In genomic region chr6:59426534-59426885, GRCm38 (mm10) we compare ENCODE assay signal across 8 mouse cellular contexts. TPM values are rescaled to one million over a fixed set of nuclear protein-coding genes. Genes with fewer than 3 reads are reported as not detected.
DNase-seq lines count a peak whose midpoint lies in the region; ATAC-seq and TF ChIP-seq lines count a peak whose summit lies in the region.

No protein-coding gene starts in this region.

- H3K4me1 ChIP-seq in testis, adult 2 months (ENCODE audit: control insufficient read depth, insufficient read depth, low read length): peaks cover 7% of the 10 kb centered on the region
- peaks cover 5% of the 10 kb centered on the region; the same call in 1 of the 2 replicates for H3K4me1 ChIP-seq in liver, embryonic 13.5 days (replicated peaks)
- no peaks in the 10 kb centered on the region for H3K4me1 ChIP-seq in stomach, embryonic 16.5 days (ENCODE audit: control insufficient read depth, insufficient read depth, low read length)

- no peaks in the 10 kb centered on the region for H3K27me3 ChIP-seq in testis, adult 2 months (ENCODE audit: control insufficient read depth, insufficient read depth, low read length)
- no peaks in the 10 kb centered on the region for H3K27me3 ChIP-seq in liver, embryonic 13.5 days
- H3K27me3 ChIP-seq in stomach, embryonic 16.5 days (ENCODE audit: control insufficient read depth, insufficient read depth, low read length): no peaks in the 10 kb centered on the region

- peak overlapping the region; percentile 71; the same call in 1 of the 2 replicates for H3K27ac ChIP-seq in gastrocnemius, adult 2 months
- H3K27ac ChIP-seq in testis, adult 2 months (ENCODE audit: control insufficient read depth, insufficient read depth, low read depth, low read length): no peak overlapping the region
- no peak overlapping the region for H3K27ac ChIP-seq in liver, embryonic 13.5 days
- peak overlapping the region; percentile 16 for H3K27ac ChIP-seq in stomach, embryonic 16.5 days (ENCODE audit: low read length)

- no peak for TF ChIP-seq CTCF in gastrocnemius, adult 2 months (IDR thresholded peaks at IDR 0.05)
- no peak for TF ChIP-seq CTCF in testis, adult 2 months (IDR thresholded peaks at IDR 0.05; ENCODE audit: control insufficient read depth, insufficient read depth, insufficient replicate concordance, low read depth, low read length)

- ATAC-seq in liver, embryonic 13.5 days (ENCODE audit: low read depth): no peak; the same call in 1 of the 2 replicates
- ATAC-seq in stomach, embryonic 16.5 days (ENCODE audit: insufficient read depth, low FRiP score): no peak

- TF ChIP-seq POLR2A in testis, adult 2 months (IDR thresholded peaks at IDR 0.05; ENCODE audit: control insufficient read depth, low read depth, low read length): no peak

- H3K9me3 ChIP-seq in liver, embryonic 13.5 days (replicated peaks): no peaks in the 10 kb centered on the region
- no peaks in the 10 kb centered on the region for H3K9me3 ChIP-seq in stomach, embryonic 16.5 days (replicated peaks; ENCODE audit: control insufficient read depth, low read length)

- 34% methylated on average over 3 of the region's 3 CpGs for WGBS in liver, embryonic 13.5 days (ENCODE audit: insufficient replicate concordance)
- 45% methylated on average over 3 of the region's 3 CpGs for WGBS in stomach, embryonic 16.5 days

- H3K9ac ChIP-seq in liver, embryonic 13.5 days: no peak overlapping the region
- peak overlapping the region; percentile 78 for H3K9ac ChIP-seq in stomach, embryonic 16.5 days (ENCODE audit: low read length)

- peak overlapping the region; percentile 74 for H3K4me3 ChIP-seq in gastrocnemius, adult 2 months
- peak overlapping the region; percentile 62 for H3K4me3 ChIP-seq in testis, adult 2 months (ENCODE audit: control insufficient read depth, low read depth, low read length)
- H3K4me3 ChIP-seq in liver, embryonic 13.5 days (replicated peaks): peak overlapping the region; percentile 45
- H3K4me3 ChIP-seq in stomach, embryonic 16.5 days (replicated peaks; ENCODE audit: low read length): peak overlapping the region; percentile 55

- H3K4me2 ChIP-seq in liver, embryonic 13.5 days: peak overlapping the region; percentile 57
- H3K4me2 ChIP-seq in stomach, embryonic 16.5 days (ENCODE audit: low read depth, low read length): peak overlapping the region; percentile 69

- no peaks in the 10 kb centered on the region for H3K36me3 ChIP-seq in testis, adult 2 months (ENCODE audit: control insufficient read depth, insufficient read depth, low read length)
- H3K36me3 ChIP-seq in liver, embryonic 13.5 days: no peaks in the 10 kb centered on the region
- H3K36me3 ChIP-seq in stomach, embryonic 16.5 days (ENCODE audit: control insufficient read depth, insufficient read depth, low read length): no peaks in the 10 kb centered on the region

- intact Hi-C loops in gastrocnemius, adult 2 months (cut with DNase I): no loop called here

- no peak for DNase-seq in gastrocnemius, adult 2 months
- no peak for DNase-seq in gastrocnemius, adult 18-20 months (ENCODE audit: low spot score)
- DNase-seq in testis, postnatal 10 days (ENCODE audit: low spot score): no peak
- DNase-seq in liver, embryonic 13.5 days: no peak
- no peak for DNase-seq in layer of hippocampus, adult 11-12 months (ENCODE audit: low spot score)
- no peak for DNase-seq in urinary bladder, postnatal 10 days (ENCODE audit: low spot score)

RNA-seq across cellular contexts. Expression of gene Gprin3, which starts 0.4 kb away (rescaled TPM):
- total RNA-seq in gastrocnemius, adult 2 months (2021): under 1 TPM; 0.11 to 0.15 TPM
- under 1 TPM; 0.07 to 0.21 TPM for total RNA-seq in gastrocnemius, adult 18-20 months (2021)
- 0.05 TPM in 2 replicates for polyA plus RNA-seq in testis, adult 2 months (2012; rRNA removed)
- polyA plus RNA-seq in liver, embryonic 13.5 days (2015; fragmentation: Nextera tagmentation; extraction: Ambion mirVana): 0.07 and 0.09 TPM in 2 replicates
- polyA plus RNA-seq in stomach, embryonic 16.5 days (2015; fragmentation: Nextera tagmentation; extraction: Ambion mirVana): 4.4 and 4.6 TPM in 2 replicates

Comparison
In these comparisons a context has a peak if more than half of its experiments do, and no peak if none do; other contexts are left out.
1. H3K27ac ChIP-seq: peak in gastrocnemius, adult 2 months (single experiment) and stomach, embryonic 16.5 days (single experiment); none in testis, adult 2 months (single experiment) and liver, embryonic 13.5 days (single experiment).
2. Peak in every context shown above with its lines, with median percentiles within 50 percentile points of each other: H3K4me3 ChIP-seq.